Mouse (Mus musculus) left cerebral cortex, postnatal 36 days (tissue): Measurements from ENCODE around the gene Ptprm. TPM values are rescaled to one million over a fixed set of nuclear protein-coding genes. Genes with fewer than 3 reads are reported as not detected.
A peak's percentile ranks its signal among the peaks of the same experiment; 100 is the strongest.
"Not testable (repeated sequence)": the region's sequence is repeated elsewhere in the genome, so short reads cannot be mapped to it uniquely, and the experiment has no call there.

Experiments used
- DNase-seq, 2 experiments: peaks; one replicate each; pipeline ENCODE4 v3.0.0; 2021 to 2022; ENCODE audit warnings: low spot score in 2 of 2, mixed read lengths in 1 of 2
- intact Hi-C: fragments of 180-260 bp; cut with DNase I; formaldehyde crosslinking; loops from one replicate; pipeline ENCODE4 v1.15.1; 2025
- total RNA-seq, 2 experiments: library from RNA; stranded (reverse); gene quantifications; 2 replicates each; pipeline ENCODE4 v1.2.3; 2021

Ptprm gene
- total RNA-seq, 2 experiments from 2014 or later: 34.1 to 41.6 TPM

- intact Hi-C loops: no loop called here
- no peak for DNase-seq
These were observed 495.5 kb downstream of the Ptprm start for GRCm38 (mm10) chr17:66858757-66859156.

DNA sequence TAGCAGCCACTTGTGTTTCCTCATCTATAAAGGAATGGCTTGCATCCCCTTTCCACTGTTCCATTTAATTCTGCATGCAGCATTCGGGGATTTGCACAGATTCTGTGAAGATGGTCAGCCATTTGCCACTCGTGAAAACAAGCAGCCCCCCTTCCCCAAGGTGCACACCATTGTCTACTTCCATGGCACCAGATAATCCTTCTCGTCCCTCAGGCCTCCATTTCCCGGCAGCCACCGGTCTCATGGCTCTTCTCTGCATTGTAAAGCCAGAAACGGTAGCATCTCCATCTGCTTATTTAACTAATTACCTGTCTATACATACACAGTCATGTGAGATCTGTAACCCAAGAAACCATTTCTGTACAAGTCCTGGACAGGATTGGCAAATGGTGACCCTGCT, 501.8 kb downstream of the Ptprm start:
- no peak for DNase-seq

GRCm38 (mm10) chr17:66847011-66847410, 507.2 kb downstream of the Ptprm start:
- intact Hi-C loops, DNase-seq: not testable (repeated sequence)

More for the DNA sequence above, 501.8 kb downstream of the Ptprm start:
- intact Hi-C loops: no loop called here

DNA sequence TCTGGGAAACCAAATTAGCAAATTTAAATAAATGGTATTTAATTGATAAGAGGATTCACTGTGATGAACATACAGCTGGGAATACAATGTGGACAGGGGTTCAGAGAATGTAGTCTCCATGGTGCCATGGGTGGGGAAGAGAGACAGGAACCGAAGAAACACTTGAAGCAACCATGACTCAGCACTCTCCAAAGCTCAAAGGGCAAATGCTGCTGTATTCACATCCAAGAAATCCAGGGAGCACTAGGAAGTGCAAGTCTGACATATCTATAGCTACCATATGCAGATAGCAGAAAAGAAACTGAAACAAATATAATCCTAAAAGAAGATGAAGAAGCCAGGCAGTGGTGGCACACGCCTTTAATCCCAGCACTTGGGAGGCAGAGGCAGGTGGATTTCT, 531.9 kb downstream of the Ptprm start:
- intact Hi-C loops: no loop called here

GRCm38 (mm10) chr17:66817380-66817779, 536.9 kb downstream of the Ptprm start:
- no peak for DNase-seq
- intact Hi-C loops: no loop called here

More for the DNA sequence above, 531.9 kb downstream of the Ptprm start:
- DNase-seq: no peak

DNA sequence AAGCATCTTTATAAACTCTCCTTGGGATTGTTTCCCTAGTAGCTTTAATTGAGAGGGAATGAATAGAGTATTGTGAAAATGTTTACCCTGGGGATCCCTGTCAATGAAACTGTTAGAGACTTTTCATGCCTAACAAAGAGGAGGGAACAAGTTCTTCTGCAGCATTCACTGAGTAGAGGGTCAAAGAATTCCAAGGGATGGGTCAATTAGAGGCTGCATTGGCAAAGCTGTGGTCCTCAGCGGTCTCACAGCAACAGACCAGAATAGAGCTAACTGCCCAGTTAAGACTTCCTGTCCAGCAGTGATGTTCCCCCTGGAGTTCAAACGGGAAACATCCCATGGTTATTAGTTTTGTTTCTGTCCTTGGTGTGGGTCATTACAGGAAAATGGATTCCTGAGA, 538.3 kb downstream of the Ptprm start:
- DNase-seq: no peak
- intact Hi-C loops: no loop called here

- no peak for DNase-seq
- intact Hi-C loops: no loop called here
These were observed 540.5 kb downstream of the Ptprm start for GRCm38 (mm10) chr17:66813786-66814185.

DNA sequence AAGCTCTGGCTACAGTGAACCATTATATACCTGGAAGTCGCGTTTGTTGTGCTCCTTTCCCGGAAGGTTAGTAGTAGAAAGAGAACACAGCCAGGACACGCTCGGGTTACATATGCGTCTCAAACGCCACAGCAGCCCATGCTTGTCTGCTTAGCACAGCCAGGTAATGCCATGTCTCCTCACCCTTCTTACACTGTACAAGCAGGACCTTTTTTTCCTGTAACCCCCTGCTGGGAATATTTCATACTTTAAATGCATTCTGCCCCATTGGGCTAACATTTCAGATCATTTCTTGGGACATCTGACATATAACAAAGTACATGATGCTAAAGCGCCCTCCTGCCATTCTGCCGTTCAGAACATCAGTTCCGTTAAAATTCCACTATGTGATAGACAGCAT, 540.9 kb downstream of the Ptprm start:
- no peak for DNase-seq
- intact Hi-C loops: no loop called here

GRCm38 (mm10) chr17:66809786-66810185, 544.5 kb downstream of the Ptprm start:
- intact Hi-C loops: no loop called here
- no peak for DNase-seq

- intact Hi-C loops: no loop called here
- no peak for DNase-seq
These were observed 546.1 kb downstream of the Ptprm start for GRCm38 (mm10) chr17:66808186-66808585.

- no peak for DNase-seq
- intact Hi-C loops: no loop called here
These were observed 552.2 kb downstream of the Ptprm start for GRCm38 (mm10) chr17:66801831-66802687.

DNA sequence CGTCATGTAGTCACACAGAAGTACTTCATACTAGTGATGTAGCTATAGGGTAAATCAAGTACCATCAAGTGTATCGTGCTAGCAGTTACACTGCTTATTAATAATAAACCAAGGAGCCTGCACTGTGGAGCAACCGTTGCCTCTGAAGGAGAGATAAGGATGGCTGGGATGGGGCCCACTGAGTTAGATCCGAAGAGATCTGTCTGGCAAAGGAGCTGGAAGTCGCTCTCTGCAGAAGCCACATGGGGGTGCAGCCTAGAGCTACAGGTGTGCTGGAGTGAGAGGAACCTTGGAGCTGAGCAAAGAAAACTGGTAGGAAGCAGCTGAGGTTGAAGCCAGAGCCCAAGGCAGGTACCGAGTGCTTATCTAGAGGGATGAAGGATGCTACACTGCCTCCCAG, 554.0 kb downstream of the Ptprm start:
- intact Hi-C loops: no loop called here
- no peak for DNase-seq

- no peak for DNase-seq
- intact Hi-C loops: no loop called here
These were observed 568.1 kb downstream of the Ptprm start for GRCm38 (mm10) chr17:66786166-66786565.

DNA sequence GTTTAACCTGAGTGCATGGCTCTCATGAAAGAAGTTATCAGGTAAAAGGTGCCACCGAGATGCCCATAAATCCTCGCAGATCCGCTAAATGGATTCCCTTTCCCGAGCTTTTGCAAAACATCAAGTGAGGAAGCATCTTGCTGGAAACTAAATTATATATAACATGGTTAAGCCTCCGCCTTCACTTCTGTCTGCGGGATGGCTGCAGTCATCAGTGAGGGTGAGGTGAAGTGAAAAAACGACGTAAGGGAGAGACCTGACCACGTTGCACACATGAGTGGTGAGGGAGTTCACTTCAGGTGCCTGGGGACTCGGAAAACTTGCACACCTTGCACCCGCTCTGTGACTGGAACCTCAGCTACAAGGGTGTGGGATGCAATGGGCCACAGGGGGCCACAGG, 568.7 kb downstream of the Ptprm start:
- DNase-seq: no peak
- intact Hi-C loops: no loop called here

DNA sequence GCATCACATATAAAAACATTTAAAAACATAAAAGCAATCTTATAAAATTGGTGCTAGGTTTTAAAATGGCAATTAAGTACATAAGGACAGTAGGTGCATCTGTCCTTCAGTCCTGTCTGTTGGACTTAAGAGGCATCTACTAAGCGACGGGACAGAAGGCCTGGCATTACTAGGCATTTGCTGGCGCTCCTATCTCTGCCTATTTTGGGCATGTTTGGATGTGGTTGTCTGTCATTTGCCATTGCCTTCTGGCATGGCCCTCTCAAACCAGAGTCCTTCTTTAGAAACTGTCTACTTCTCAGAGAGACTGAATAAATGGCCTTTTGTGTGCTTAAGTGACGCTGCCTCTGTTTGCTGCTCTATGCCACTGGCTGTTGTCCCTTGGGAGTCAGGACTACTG, 570.7 kb downstream of the Ptprm start:
- no peak for DNase-seq
- intact Hi-C loops: no loop called here

- no peak for DNase-seq
- intact Hi-C loops: no loop called here
These were observed 571.2 kb downstream of the Ptprm start for GRCm38 (mm10) chr17:66783075-66783492.

DNA sequence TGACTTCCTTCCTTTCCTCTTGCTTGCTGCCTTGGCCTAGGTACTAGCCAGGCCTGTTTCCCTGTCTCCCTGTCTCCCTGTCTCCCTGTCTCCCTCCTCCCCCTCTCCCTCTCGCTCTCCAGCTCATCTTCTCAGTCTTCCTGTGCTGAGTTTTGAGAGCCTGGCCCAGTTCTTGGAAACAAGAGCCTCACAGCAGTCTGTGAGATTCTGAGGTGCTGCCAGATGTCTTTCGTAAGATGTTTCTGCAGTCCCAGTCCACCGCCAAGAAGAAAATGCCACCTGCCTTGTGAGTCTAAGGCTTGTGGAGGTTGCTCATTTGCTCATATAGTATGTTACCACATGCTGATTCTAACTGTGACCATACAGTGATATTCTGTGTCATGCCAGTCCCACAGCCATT, 572.3 kb downstream of the Ptprm start:
- intact Hi-C loops: no loop called here
- peak; percentile 39 to 44 for DNase-seq

DNA sequence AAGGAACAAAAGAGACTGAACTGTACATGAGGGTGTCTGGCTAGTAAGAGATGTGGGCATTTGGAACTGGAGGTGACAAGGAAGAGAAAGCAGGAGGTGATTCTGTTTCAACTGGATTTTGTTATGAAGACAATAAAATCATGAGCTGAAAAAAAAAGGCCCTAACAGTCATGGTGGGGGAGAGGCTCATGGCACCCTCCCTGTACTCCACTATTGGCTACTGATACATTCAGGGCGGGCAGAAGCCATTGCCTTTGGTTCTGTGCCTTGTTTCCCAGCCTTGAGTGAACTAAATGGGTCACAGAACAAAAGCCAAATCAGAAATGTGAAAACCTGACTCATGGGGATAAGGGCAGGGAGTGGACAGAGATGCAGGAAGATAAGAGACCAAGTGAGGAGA, 575.2 kb downstream of the Ptprm start:
- no peak for DNase-seq
- intact Hi-C loops: no loop called here

DNA sequence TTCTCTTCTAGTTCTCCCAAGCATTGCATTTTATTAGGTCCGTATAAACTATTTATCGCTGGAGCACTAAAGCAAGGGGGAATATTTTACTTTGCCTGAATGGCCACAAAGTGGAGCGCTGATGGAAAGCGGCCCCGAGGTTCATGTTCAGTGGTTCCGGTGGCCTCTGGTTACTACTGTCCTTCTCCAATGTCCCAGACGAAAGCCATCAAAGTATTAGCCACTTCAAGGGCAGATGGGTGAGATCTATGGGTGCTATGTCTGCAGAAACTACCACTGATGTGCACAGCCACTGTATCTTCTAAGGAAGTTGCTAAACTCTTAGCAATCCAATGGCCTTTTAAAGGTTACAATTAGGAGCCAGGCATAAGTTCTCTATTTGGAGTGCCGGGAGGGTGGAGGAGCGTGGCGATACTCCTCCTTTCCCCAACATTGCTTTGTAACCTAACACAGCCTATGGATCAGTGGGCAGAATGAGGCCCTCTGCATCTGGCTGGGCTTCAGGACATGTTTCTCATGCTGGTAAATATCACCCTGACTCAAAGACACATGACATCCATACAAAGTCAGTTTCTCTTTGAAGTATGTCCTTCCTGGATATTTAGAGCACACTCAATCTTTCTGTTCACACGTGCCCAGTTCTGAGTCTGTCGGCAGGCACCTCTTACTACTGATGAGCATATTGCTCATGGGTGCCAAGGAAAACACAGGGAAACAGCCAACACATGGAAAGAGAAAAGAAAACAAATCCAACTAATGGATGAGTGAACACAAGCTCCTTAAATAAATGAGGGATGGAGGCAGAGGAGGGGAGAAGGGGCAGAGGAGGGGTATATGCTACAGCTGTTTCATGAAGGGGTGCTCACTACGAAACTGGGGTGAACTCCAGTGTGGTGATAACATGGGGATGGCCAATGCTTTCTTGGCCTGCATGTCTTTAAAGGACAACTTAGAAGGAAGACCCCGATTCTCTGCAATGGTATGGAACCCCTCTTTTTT, 584.6 kb downstream of the Ptprm start:
- intact Hi-C loops: no loop called here
- no peak for DNase-seq

GRCm38 (mm10) chr17:66768689-66769275, 585.5 kb downstream of the Ptprm start:
- DNase-seq: no peak
- intact Hi-C loops: no loop called here
